ENCODE assay signal across 21 mouse cellular contexts in the genomic region with DNA sequence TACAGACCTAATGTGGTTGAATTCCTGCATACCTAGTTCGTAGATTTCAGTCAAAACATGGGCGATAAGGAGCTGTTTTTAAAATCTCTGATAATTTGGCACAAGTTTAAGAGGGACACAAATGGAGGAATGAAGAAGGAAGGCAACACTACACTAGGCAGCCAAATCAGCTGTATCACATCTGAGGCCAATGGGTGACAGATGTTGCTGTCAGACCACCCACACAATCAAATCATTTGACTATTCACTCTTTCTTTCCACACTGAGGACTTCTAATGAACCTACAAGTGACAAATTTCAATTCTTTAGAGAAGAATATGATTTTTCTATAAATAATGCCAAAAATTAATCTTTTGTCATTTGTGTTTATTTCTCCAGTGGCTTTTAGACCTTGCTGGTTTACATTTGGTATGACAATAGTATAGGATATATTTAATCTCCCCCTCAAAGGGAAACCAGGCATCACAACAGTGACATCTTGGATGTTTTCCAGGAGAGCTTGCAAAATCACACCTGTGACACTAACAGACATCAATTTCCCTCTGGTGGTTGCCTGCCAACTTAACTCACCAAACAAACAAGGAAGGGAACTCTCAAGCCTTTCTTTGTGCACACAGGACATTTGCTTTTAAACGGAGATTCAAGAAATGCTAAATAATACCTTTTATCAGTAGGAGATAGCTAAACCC.
A peak's percentile ranks its signal among the peaks of the same experiment; 100 is the strongest.
DNase-seq lines count a peak whose midpoint lies in the region; ATAC-seq and TF ChIP-seq lines count a peak whose summit lies in the region.
"Had no signal": no experiment of that assay in that cellular context is flagged by ENCODE, and none has a peak within 500 bp of the region (broad histone marks: within the 10 kb centered on the region; RNA-seq: fewer than 3 reads in every experiment).

No protein-coding gene starts in this region.

- no peak overlapping the region for H3K9ac ChIP-seq in forebrain, embryonic 14.5 days (ENCODE audit: low read length)
- H3K9ac ChIP-seq in forebrain, embryonic 12.5 days, result no peak overlapping the region
- H3K9ac ChIP-seq in lung, embryonic 16.5 days (ENCODE audit: low read length), result no peak overlapping the region
- H3K9ac ChIP-seq: forebrain, embryonic 13.5 days; heart, embryonic 13.5 days; hindbrain, embryonic 14.5 days; kidney, embryonic 15.5 days; neural tube, embryonic 13.5 days had no signal

- WGBS in forebrain, embryonic 14.5 days, result 55% methylated on average over 3 of the region's 3 CpGs
- 57% methylated on average over 3 of the region's 3 CpGs for WGBS in forebrain, embryonic 12.5 days
- WGBS in lung, embryonic 16.5 days, result 25% methylated on average over 3 of the region's 3 CpGs

- H3K9me3 ChIP-seq in forebrain, embryonic 14.5 days (replicated peaks; ENCODE audit: control insufficient read depth, low read length), result no peaks in the 10 kb centered on the region
- no peaks in the 10 kb centered on the region for H3K9me3 ChIP-seq in forebrain, embryonic 12.5 days
- no peaks in the 10 kb centered on the region for H3K9me3 ChIP-seq in lung, embryonic 16.5 days (ENCODE audit: control insufficient read depth, low read length)
- H3K9me3 ChIP-seq: forebrain, embryonic 13.5 days; heart, embryonic 13.5 days; kidney, embryonic 15.5 days; neural tube, embryonic 13.5 days had no signal

- H3K4me1 ChIP-seq in forebrain, embryonic 14.5 days (ENCODE audit: control insufficient read depth, insufficient read depth, low read length), result no peaks in the 10 kb centered on the region
- no peaks in the 10 kb centered on the region for H3K4me1 ChIP-seq in forebrain, embryonic 12.5 days
- H3K4me1 ChIP-seq in lung, embryonic 16.5 days (replicated peaks; ENCODE audit: control insufficient read depth, insufficient read depth, low read length), result no peaks in the 10 kb centered on the region
- H3K4me1 ChIP-seq: forebrain, embryonic 13.5 days; kidney, embryonic 15.5 days; neural tube, embryonic 13.5 days had no signal

- H3K4me2 ChIP-seq in forebrain, embryonic 14.5 days (ENCODE audit: low read length), result no peak overlapping the region
- no peak overlapping the region for H3K4me2 ChIP-seq in forebrain, embryonic 12.5 days
- no peak overlapping the region for H3K4me2 ChIP-seq in lung, embryonic 16.5 days (ENCODE audit: low read depth, low read length)
- H3K4me2 ChIP-seq: forebrain, embryonic 13.5 days; heart, embryonic 13.5 days; hindbrain, embryonic 14.5 days; kidney, embryonic 15.5 days; midbrain, embryonic 11.5 days; neural tube, embryonic 13.5 days had no signal

- no peaks in the 10 kb centered on the region for H3K36me3 ChIP-seq in forebrain, embryonic 14.5 days (ENCODE audit: control insufficient read depth, insufficient read depth, low read length)
- no peaks in the 10 kb centered on the region for H3K36me3 ChIP-seq in forebrain, embryonic 12.5 days (replicated peaks)
- no peaks in the 10 kb centered on the region for H3K36me3 ChIP-seq in lung, embryonic 16.5 days (ENCODE audit: control insufficient read depth, insufficient read depth, low read length)
- H3K36me3 ChIP-seq: heart, embryonic 13.5 days; kidney, embryonic 15.5 days; neural tube, embryonic 13.5 days had no signal

- DNase-seq in forebrain, embryonic 14.5 days (ENCODE audit: low spot score), result peak; percentile 20
- no peak for DNase-seq in lung, postnatal 25 days (ENCODE audit: low spot score)
- DNase-seq in brain, embryonic 14.5 days (ENCODE audit: low read depth), result peak; percentile 40
- peak; percentile 11 to 24 for DNase-seq in cerebellum, postnatal 25 days
- DNase-seq in T-cell, adult 2 months (ENCODE audit: low spot score), result no peak
- DNase-seq: adrenal gland, adult 2 months; gastrocnemius, postnatal 10 days; heart, adult 11 months; heart, postnatal 36 days; right cerebral cortex, adult 18-20 months; thymus, postnatal 36 days had no signal

- ATAC-seq in forebrain, embryonic 14.5 days, result no peak
- ATAC-seq in forebrain, embryonic 12.5 days (ENCODE audit: low FRiP score), result no peak
- ATAC-seq in lung, embryonic 16.5 days (ENCODE audit: low read depth), result peak; percentile 65; the same call in 1 of the 2 replicates
- ATAC-seq in megakaryocyte, adult 5-6 weeks (ENCODE audit: poor library complexity, severe bottlenecking), result no peak
- ATAC-seq: forebrain, embryonic 13.5 days; intestine, embryonic 16.5 days had no signal

- no peak for TF ChIP-seq CTCF in brain, embryonic 14.5 days (IDR thresholded peaks at IDR 0.05; ENCODE audit: borderline replicate concordance, extremely low read depth, insufficient read depth, insufficient read length)

- no peak overlapping the region for H3K4me3 ChIP-seq in forebrain, embryonic 14.5 days (ENCODE audit: low read depth, low read length)
- no peak overlapping the region for H3K4me3 ChIP-seq in forebrain, embryonic 12.5 days (replicated peaks)
- H3K4me3 ChIP-seq in lung, embryonic 16.5 days (ENCODE audit: low read length), result no peak overlapping the region
- H3K4me3 ChIP-seq: forebrain, embryonic 13.5 days; heart, embryonic 13.5 days; kidney, embryonic 15.5 days; neural tube, embryonic 13.5 days had no signal

- TF ChIP-seq POLR2A in brain, embryonic 14.5 days (IDR thresholded peaks at IDR 0.05; ENCODE audit: borderline replicate concordance, extremely low read depth, insufficient read depth, insufficient read length, poor library complexity, severe bottlenecking), result no peak

- H3K27me3 ChIP-seq in forebrain, embryonic 14.5 days (replicated peaks; ENCODE audit: control insufficient read depth, insufficient read depth, low read length), result no peaks in the 10 kb centered on the region
- no peaks in the 10 kb centered on the region for H3K27me3 ChIP-seq in forebrain, embryonic 12.5 days
- H3K27me3 ChIP-seq in lung, embryonic 16.5 days (ENCODE audit: control insufficient read depth, insufficient read depth, low read depth, low read length), result no peaks in the 10 kb centered on the region
- H3K27me3 ChIP-seq: forebrain, embryonic 13.5 days; heart, embryonic 13.5 days; kidney, embryonic 15.5 days; neural tube, embryonic 13.5 days had no signal

- no peak overlapping the region for H3K27ac ChIP-seq in forebrain, embryonic 14.5 days (ENCODE audit: low read depth, low read length)
- H3K27ac ChIP-seq in forebrain, embryonic 12.5 days, result no peak overlapping the region
- H3K27ac ChIP-seq in lung, embryonic 16.5 days (ENCODE audit: low read length), result no peak overlapping the region
- H3K27ac ChIP-seq: forebrain, embryonic 13.5 days; heart, embryonic 13.5 days; hindbrain, embryonic 14.5 days; kidney, embryonic 15.5 days; neural tube, embryonic 13.5 days had no signal

Comparison
In these comparisons a context has a peak if more than half of its experiments do, and no peak if none do; other contexts are left out.
1. DNase-seq: peak in forebrain, embryonic 14.5 days (single experiment), brain, embryonic 14.5 days (single experiment) and cerebellum, postnatal 25 days (2 of 2); none in lung, postnatal 25 days (single experiment) and T-cell, adult 2 months (single experiment).